Mouse (Mus musculus): ENCODE measurements around the gene Rad23b.
"Not testable (repeated sequence)": the region's sequence is repeated elsewhere in the genome, so short reads cannot be mapped to it uniquely, and the experiment has no call there.

Gene Rad23b

DNA sequence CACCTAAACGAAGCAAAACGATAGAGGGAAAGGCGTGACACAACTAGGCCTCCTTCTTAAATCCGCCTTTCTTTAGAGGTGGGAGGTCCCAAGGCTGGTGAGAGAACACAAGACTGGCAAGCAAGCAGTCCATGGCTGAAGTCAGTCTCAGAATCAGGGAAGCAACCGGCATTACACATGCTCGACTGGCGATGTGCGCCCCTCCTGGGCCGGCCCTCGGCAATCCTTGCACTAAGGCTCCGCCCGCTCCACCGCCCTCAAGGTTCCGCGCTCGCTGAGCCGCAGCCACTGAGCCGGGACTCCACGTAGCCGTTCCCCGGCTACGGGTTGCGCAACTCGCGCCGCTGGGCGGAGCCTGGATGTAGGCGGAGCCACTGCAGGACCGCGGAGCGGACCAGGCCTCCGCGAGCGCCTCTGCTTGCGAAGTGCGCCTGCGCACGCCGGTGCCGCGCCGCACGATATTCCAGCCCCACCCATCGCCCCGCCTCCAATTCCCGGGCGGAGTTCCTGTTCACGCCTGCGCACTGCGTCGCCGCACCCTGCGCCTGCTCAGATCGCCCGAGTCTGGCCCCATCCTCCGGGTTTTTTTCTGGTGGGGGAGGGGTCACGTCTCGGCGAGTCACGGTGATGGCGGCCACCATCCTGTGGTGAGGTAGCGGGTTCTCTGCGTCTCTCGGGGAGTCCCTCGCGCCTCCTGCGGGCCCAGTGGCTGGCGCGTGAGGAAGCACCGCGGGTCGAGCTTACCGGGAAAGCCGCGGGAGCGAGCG lies at the start of gene Rad23b:
Gene Rad23b, plus strand, starts transcription at position 592 of the 767 bp plus-strand sequence.
- peak; percentile 100 for DNase-seq (ENCODE audit: low spot score)

DNA sequence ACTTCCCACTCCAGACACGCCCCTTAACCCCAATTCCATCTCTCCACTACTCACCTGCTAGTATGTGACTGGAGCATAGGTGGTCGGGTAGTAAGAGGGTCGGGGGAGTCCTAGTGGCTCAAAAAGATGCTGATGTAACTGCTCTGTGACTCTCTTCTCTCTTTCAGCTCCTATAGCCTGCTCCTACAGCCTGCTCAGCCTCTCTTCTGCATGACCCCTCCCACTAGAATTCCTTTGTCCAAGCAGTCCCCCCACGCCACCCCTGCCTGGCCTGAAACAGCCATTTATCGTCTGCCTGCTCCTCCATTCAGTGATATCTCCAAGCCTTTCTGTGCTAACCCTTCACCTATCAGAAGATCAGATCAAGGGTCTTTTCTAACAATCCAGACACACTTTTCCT lies 45.7 kb upstream of the Rad23b start:
- DNase-seq (ENCODE audit: low spot score) = no peak

- no peak for DNase-seq (ENCODE audit: low spot score)
Observed at GRCm38 (mm10) chr4:55306636-55307035, 43.2 kb upstream of the Rad23b start.

- DNase-seq (ENCODE audit: low spot score) = no peak
Observed at GRCm38 (mm10) chr4:55316726-55317125, 33.1 kb upstream of the Rad23b start.

GRCm38 (mm10) chr4:55318350-55318749 lies 31.5 kb upstream of the Rad23b start:
- DNase-seq (ENCODE audit: low spot score) = not testable (repeated sequence)

DNA sequence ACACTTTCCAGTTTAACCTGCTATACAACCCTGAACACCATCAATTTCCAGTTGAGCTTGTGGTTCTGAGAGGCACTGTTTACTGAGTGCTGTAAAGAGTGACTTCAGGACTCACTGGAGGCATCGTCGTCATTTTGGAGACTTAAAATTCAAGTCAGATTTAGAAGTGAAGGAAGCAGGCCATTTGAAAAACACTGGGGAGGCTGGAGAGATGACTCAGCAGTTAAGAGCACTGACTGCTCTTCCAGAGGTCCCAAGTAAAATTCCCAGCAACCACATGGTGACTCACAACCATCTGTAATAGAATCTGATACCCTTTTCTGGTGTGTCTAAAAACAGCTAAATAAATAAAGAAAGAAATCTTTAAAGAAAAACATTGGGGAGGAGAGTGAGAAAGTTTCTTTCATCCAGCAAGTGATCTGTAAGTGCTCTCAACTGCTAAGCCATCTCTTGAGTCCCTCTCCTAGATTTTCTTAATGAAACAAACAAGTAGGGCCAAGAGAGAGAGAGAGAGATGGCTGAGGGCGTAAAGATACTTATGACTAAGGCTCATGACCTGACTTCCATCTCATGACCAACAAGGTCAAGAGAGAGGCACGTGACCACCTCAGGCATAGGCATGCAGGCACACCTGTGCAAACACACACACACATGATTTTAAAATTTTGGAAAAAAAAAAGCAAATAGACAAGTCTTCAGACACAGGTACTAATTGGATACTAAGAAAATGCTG lies 23.9 kb upstream of the Rad23b start:
- DNase-seq (ENCODE audit: low spot score) = no peak

DNA sequence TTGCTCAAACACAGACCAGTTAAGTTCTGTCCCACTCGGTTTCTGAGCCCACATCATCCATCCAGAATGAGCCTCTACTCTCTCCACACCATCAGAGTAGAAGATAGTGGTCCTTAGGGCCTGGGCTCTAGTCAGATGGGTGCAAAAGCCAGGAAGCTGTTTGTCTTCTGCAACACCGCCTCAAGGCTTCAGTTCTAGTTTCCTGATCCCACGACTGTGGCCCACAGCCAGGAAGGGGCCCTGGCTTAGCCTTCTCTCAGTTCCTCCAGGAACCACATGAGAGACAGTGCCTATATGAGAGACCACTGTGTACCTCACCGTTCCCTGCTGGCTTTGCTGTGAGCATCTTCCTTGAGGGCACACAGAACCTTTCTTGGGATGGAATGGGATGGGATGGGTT lies 22.3 kb upstream of the Rad23b start:
- DNase-seq (ENCODE audit: low spot score) = no peak

DNA sequence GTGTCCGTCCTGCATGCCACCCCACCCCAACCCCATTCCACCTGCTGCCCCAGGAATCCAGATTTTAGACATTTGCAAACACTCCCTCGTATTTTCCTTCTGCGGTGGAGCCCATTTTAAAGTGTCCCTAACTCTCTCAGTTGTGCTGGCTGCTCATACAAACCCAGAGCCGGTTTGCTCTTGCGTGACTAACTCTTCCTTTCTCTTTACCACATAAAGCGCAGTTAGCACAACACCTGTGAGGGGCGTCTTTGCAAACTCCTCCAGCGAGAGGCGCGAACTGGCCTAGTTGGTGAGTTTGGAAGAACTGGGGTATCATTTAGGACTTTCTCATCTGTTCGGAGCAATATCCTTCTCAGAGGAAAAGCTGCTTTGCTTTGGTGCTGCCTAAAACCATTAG lies 21.4 kb upstream of the Rad23b start:
- no peak for DNase-seq (ENCODE audit: low spot score)

DNA sequence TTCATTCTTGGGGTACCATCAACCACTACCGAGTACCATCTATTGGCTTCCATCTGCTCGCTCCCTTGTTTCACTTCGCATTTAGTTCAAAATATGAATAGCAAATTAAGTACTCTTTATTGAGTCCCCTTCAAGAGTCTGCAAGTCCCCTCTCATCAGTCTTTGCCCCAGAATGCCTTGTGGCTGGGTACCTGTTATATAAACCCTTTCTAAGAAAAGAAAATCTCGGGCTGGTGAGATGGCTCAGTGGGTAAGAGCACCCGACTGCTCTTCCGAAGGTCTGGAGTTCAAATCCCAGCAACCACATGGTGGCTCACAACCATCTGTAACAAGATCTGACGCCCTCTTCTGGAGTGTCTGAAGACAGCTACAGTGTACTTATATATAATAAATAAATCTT lies 20.9 kb upstream of the Rad23b start:
- DNase-seq (ENCODE audit: low spot score) = not testable (repeated sequence)

DNA sequence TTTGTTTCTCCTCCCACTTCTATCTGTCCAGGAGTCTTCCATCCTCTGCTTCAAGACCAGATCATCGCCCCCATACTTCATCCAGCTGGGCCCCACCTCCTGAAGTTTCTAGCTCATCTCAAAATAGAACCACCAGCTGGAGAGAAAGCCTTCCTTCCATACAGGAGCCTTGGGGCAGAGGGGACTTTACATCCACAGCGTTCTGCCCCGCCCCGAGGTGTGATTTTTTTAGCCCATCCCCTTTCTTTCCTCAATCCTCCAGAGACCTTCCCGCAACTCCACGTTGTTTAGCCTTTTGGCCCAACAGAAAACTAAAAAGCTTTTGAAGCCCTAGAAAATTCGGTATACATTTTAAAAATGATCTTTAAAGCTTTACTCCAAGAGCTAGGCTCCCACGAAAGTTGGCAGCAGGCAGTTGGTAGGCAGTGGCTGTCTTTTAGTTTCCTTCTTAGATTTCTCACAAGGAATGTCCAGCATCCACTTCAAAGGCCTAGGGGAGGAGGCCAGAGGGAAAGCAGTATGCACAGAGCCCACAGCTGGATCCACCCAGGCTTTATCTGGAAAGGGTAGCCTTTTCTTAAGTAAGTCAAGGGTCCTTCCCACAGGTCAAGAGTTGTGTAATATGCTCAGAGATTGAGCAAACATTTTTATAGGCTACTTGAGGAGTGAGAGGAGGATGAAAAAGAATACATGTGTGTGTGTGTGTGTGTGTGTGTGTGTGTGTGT lies 20.1 kb upstream of the Rad23b start:
- no peak for DNase-seq (ENCODE audit: low spot score)

DNA sequence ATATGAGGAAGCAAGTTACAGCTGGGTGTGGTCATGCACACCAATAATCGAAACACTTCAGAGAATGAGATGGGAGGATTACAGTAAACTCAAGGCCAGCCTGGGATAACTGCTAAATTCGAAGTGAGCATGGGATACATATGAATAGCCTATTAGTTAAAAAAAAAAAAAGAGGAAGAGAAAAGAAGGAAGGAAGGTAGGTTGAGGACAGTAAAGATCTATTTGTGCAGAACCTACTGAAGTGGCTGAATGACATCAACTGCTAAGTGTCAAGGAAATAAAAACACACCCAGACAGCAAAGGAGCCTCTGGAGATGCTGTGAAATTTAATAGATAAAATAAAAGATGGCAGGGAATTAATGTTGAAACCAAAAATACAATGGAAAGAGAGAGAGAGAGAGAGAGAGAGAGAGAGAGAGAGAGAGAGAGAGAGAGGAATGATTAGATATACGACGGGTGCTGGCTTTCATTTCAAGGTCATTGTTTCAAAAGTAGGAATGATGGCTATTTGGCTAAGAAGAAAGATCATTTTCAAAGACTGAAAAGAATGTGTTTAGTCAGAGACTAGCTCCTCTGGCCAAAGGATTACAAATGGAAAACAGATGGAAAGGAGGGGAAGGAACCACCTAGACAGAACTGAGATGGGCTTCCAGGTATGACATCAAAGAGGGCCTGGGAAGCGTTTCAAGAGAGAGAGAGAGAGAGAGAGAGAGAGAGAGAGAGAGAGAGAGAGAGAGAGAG lies 14.6 kb upstream of the Rad23b start:
- no peak for DNase-seq (ENCODE audit: low spot score)

- DNase-seq (ENCODE audit: low spot score) = no peak
Observed at GRCm38 (mm10) chr4:55338905-55339304, 10.9 kb upstream of the Rad23b start.

DNA sequence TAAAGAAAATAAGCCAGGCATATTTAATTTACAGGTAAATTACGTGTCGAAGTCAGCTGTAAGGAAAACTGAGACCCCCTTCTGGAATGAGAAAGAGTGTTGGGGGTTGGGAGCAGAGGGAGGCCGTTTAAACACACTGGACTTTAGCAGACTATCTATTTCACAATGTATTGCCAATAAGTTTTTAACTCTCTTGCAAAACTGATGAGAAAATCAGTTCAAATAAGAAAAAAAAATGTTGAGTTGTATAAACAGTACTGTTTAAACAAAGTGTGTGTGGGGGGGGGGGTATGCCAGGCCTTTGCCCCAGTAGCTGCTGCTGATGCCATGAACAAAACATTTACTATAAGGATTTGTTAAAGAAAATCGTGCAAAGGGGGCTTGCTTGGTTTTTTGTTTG lies 10.5 kb upstream of the Rad23b start:
- no peak for DNase-seq (ENCODE audit: low spot score)

GRCm38 (mm10) chr4:55341797-55342196 lies 8.0 kb upstream of the Rad23b start:
- no peak for DNase-seq (ENCODE audit: low spot score)

DNA sequence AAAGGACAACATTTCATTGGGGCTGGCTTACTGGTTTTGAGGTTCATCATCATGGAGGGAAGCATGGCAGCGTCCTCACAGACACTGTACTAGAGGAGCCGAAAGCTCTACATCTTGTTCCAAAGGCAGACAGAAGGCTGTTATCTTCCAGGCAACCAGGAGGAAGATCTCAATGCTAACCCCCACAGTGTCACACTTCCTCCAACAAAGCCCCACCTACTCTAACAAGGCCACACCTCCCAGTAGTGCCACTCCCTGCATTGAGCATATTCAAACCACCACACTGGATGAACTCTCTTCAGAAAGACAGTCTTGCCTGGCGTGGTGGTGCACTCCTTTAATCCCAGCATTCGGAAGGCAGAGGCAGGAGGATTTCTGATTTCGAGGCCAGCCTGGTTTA lies 7.2 kb upstream of the Rad23b start:
- DNase-seq (ENCODE audit: low spot score) = no peak

DNA sequence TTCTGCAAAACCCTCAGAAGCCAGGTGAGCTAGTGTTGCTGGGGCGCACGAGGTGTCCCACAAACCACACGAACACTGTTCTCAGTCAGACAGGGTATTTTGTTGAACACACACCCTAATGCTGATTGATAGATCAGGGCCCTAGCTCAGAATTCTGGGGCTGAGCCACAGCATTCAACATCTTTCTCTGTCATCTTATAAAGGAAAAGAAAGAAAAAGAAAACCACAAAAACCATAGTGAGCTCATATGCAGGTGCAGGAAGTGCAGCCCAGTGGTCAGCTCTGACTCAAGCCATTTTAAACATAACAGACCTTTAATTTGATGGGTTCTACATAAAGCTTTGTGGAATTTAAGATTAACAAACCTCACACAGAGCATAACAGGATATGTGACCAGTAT lies 6.6 kb upstream of the Rad23b start:
- DNase-seq (ENCODE audit: low spot score) = no peak

DNA sequence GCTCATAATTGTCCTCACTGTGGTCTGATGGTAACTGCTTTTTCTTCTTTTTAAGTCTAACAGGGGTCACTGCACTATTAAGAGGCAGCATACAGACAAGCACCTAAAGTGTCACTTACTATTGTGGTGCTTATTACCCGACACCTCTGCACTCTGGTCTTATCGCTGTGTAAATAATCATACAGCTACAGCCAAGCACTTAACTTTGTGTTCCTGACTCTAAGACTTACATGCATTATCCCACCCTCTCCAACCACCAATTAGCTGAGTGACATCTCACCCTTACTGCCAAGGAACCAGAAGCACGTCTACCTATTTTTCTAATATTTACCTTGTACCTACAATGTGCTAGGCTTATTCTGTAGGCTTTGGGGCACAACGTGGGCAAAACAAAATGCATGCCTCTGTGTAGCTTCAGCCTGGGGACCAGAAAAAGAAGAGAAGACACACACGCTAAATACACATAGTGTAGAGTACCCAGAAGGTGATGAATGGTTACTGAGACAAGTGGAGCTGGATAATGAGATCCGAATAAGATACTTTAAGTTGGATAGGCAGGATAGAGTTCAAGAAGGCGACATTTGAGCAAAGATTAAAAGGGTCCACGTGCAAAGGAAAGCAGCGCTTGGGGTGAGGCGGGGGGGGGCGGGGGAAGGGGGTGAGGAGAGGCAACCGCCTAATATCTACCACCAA lies 938 bp upstream of the Rad23b start:
- DNase-seq (ENCODE audit: low spot score) = no peak

DNA sequence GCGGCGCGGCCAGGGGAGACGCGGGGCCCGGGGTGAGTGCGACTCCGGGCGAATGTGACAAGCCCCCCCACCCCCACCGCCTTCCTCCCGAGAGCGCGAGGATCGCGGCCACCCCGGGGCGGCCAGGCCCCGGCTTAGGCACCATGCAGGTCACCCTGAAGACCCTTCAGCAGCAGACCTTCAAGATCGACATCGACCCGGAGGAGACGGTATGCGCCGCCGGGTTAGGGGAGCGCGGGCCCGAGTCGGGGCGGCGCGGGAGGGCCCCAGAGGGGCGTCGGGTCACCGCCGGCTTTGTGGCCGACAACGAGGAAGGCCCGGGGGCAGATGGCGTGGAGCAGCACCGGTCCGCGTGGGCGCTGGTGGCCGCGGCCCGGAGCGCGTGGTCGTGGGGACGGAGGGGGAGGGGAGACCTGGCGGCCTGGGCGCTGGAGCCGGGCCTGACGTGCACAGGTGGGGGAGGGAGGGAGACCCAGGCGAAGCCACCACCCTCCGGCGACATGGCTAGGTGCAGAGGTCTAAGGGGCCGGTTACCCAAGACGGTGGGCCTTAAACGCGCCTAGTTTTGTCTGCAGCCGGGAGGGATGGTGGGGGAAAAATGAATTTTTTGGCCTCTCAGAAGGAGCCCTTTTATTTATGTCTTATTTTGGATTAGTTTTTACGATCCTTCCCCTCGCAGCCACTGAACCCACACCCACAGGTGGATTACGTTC lies 532 bp downstream of the Rad23b start:
- DNase-seq (ENCODE audit: low spot score) = peak; percentile 23

- DNase-seq (ENCODE audit: low spot score) = no peak
Observed at GRCm38 (mm10) chr4:55351037-55351436, 1.2 kb downstream of the Rad23b start.

DNA sequence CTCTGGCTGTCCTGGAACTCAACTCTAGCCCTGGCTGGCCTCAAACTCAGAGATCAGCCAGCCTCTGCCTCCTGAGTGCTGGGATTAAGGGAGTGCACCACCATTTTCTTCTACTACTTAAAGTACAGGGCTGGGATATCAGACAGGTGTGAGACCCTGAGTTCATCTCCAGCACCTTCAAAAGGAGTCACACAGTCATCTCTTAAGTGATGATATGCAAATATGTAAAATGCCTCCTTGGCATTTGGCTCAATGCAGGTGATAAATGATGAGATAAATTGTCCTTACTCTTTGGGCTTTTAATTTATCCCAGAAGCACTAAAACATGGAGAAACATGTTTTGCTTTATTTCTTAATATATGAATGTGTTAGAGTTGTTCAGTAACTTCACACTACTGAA lies 2.0 kb downstream of the Rad23b start:
- DNase-seq (ENCODE audit: low spot score) = no peak

- DNase-seq (ENCODE audit: low spot score) = no peak
Observed at GRCm38 (mm10) chr4:55354038-55354437, 4.2 kb downstream of the Rad23b start.
